Mouse (Mus musculus) erythroblast, embryonic 14.5 days (primary cell): Measurements from ENCODE around the gene Apba1.

Experiments used
- GATA1 ChIP-seq: IDR thresholded peaks from 2 replicates; pipeline ENCODE4 v1.6.1; 2012; ENCODE audit warnings: low read length, inconsistent platforms, mixed read lengths
- TAL1 ChIP-seq: IDR thresholded peaks from 3 replicates; pipeline ENCODE4 v1.6.1; 2012; ENCODE audit warnings: low read length, inconsistent platforms, mixed read lengths

DNA sequence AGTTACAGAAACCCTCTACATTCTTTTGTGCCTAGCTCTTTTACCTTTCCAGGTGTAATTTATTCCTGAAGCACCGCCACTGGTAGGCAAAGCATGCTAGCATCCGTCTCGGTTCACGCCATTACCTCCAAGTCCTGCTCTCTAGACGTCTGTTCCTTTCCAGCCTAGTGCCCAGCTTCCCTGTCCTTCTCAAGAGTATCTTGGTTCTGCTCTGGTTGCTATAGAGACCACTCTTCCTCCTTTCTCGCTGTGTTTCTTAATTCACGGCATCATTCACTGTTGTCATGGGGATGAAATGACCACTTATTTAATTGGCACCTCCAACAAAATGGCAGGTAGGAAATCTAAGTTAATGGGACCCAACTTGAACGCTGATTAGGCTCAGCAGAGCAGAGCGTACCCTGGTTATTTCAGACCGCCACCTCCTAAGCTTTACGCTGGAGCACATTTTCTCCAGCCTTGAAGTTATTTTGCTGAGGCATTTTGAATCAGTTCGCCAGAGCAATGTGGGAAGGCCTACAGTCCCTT lies 182.8 kb downstream of the Apba1 start:
- no peak for TF ChIP-seq TAL1
- no peak for TF ChIP-seq GATA1
